Mouse (Mus musculus) embryonic facial prominence, embryonic 10.5 days (tissue): ENCODE measurements at regions not wholly inside any gene's neighbourhood (a gene's known extent, or its start where the extent isn't known, plus 50 kb on each side); places are given as distances from the start of the nearest gene placed in this dataset.

ENCODE experiments used
- DNase-seq: peaks from one replicate; pipeline ENCODE4 v3.0.0-alpha.2; 2017; ENCODE audit warnings: low spot score
- H3K27ac ChIP-seq: fragments of 300-500 bp; sonication (generic); replicated peaks from 2 replicates; pipeline ENCODE4 v1.5.1; 2016; ENCODE audit warnings: mild to moderate bottlenecking
- H3K27me3 ChIP-seq: fragments of 300-500 bp; sonication (generic); replicated peaks from 2 replicates; pipeline ENCODE4 v1.6.1; 2016; ENCODE audit warnings: low read depth, mild to moderate bottlenecking; ENCODE audit not compliant: poor library complexity, severe bottlenecking
- H3K36me3 ChIP-seq: fragments of 300-500 bp; sonication (generic); replicated peaks from 2 replicates; pipeline ENCODE4 v1.6.1; 2016; ENCODE audit warnings: mild to moderate bottlenecking, moderate library complexity
- H3K4me1 ChIP-seq: fragments of 300-500 bp; sonication (generic); 2 replicates; pipeline ENCODE4 v1.6.1; 2016
- H3K4me3 ChIP-seq: fragments of 300-500 bp; sonication (generic); 2 replicates; pipeline ENCODE4 v1.5.1; 2016; ENCODE audit warnings: mild to moderate bottlenecking, moderate library complexity
- H3K9me3 ChIP-seq: fragments of 300-500 bp; sonication (generic); 2 replicates; pipeline ENCODE4 v1.6.1; 2016; ENCODE audit warnings: mild to moderate bottlenecking
- WGBS: fragments of 180-500 bp; shearing (Covaris S2); methylation state at CpG from one replicate; pipeline ENCODE4 v1.1.7; 2016; 5-methylcytosine and 5-hydroxymethylcytosine counted together

GRCm38 (mm10) chr1:154255971-154256370 is 55.0 kb downstream of the Zfp648 start:
- 82% methylated on average over 1 of the region's 1 CpGs for WGBS
- Histone ChIP-seq H3K27me3 (no peaks in the 10 kb centered on the region), H3K36me3 (no peaks in the 10 kb centered on the region), H3K9me3 (no peaks in the 10 kb centered on the region), H3K4me1 (0 out of 2 replicates have a peak, but pooled peaks cover 4% of the 10 kb centered on the region), H3K4me3 (no peak overlapping the region), H3K27ac (no peak overlapping the region)
- DNase-seq, result no peak

- Histone ChIP-seq H3K9me3 (no peaks in the 10 kb centered on the region), H3K27me3 (no peaks in the 10 kb centered on the region), H3K36me3 (no peaks in the 10 kb centered on the region), H3K27ac (no peak overlapping the region), H3K4me3 (no peak overlapping the region), H3K4me1 (0 out of 2 replicates have a peak, but pooled peaks cover 4% of the 10 kb centered on the region)
- no peak for DNase-seq
- 87% methylated on average over 15 of the region's 15 CpGs for WGBS
Measured at GRCm38 (mm10) chr1:154256811-154257210, 55.8 kb downstream of the Zfp648 start.

- 85% methylated on average over 3 of the region's 3 CpGs for WGBS
- Histone ChIP-seq H3K36me3 (no peaks in the 10 kb centered on the region), H3K27ac (no peak overlapping the region), H3K4me3 (no peak overlapping the region), H3K4me1 (0 out of 2 replicates have a peak, but pooled peaks cover 4% of the 10 kb centered on the region), H3K9me3 (no peaks in the 10 kb centered on the region), H3K27me3 (no peaks in the 10 kb centered on the region)
- no peak for DNase-seq
Measured at GRCm38 (mm10) chr1:154258511-154258910, 57.5 kb downstream of the Zfp648 start.

- Histone ChIP-seq H3K27ac (no peak overlapping the region), H3K36me3 (no peaks in the 10 kb centered on the region), H3K4me1 (0 out of 2 replicates have a peak, but pooled peaks cover 4% of the 10 kb centered on the region), H3K9me3 (no peaks in the 10 kb centered on the region), H3K4me3 (no peak overlapping the region), H3K27me3 (no peaks in the 10 kb centered on the region)
- 90% methylated on average over 5 of the region's 5 CpGs for WGBS
- no peak for DNase-seq
Measured at GRCm38 (mm10) chr1:154260393-154260792, 59.4 kb downstream of the Zfp648 start.

GRCm38 (mm10) chr1:154281438-154281837 is 80.5 kb downstream of the Zfp648 start:
- no peaks in the 10 kb centered on the region for H3K27me3 ChIP-seq
- H3K36me3 ChIP-seq, result no peaks in the 10 kb centered on the region
- peak; percentile 68 for DNase-seq
- H3K4me1 ChIP-seq, result no peaks in the 10 kb centered on the region
- no peaks in the 10 kb centered on the region for H3K9me3 ChIP-seq
- no peak overlapping the region for H3K4me3 ChIP-seq
- H3K27ac ChIP-seq, result no peak overlapping the region
- WGBS, result 19% methylated on average over 8 of the region's 8 CpGs

GRCm38 (mm10) chr1:154286080-154286479 is 85.1 kb downstream of the Zfp648 start:
- Histone ChIP-seq H3K4me3 (no peak overlapping the region), H3K27ac (no peak overlapping the region), H3K36me3 (no peaks in the 10 kb centered on the region), H3K9me3 (no peaks in the 10 kb centered on the region), H3K27me3 (no peaks in the 10 kb centered on the region), H3K4me1 (no peaks in the 10 kb centered on the region)
- 89% methylated on average over 4 of the region's 4 CpGs for WGBS
- DNase-seq, result no peak

- H3K4me1 ChIP-seq, result no peaks in the 10 kb centered on the region
- H3K36me3 ChIP-seq, result no peaks in the 10 kb centered on the region
- 64% methylated on average over 4 of the region's 4 CpGs for WGBS
- no peak for DNase-seq
- H3K27ac ChIP-seq, result no peak overlapping the region
- H3K27me3 ChIP-seq, result no peaks in the 10 kb centered on the region
- no peak overlapping the region for H3K4me3 ChIP-seq
- H3K9me3 ChIP-seq, result no peaks in the 10 kb centered on the region
Measured at GRCm38 (mm10) chr1:154292729-154293128, 91.7 kb downstream of the Zfp648 start.

GRCm38 (mm10) chr1:154296080-154296479 is 95.1 kb downstream of the Zfp648 start:
- DNase-seq, result no peak
- WGBS, result 87% methylated on average over 8 of the region's 8 CpGs
- no peaks in the 10 kb centered on the region for H3K4me1 ChIP-seq

GRCm38 (mm10) chr1:154299866-154300265 is 98.9 kb downstream of the Zfp648 start:
- H3K4me3 ChIP-seq, result no peak overlapping the region
- no peaks in the 10 kb centered on the region for H3K36me3 ChIP-seq
- H3K4me1 ChIP-seq, result no peaks in the 10 kb centered on the region
- H3K27ac ChIP-seq, result no peak overlapping the region
- no peaks in the 10 kb centered on the region for H3K27me3 ChIP-seq
- no peaks in the 10 kb centered on the region for H3K9me3 ChIP-seq
- WGBS, result 81% methylated on average over 4 of the region's 4 CpGs
- DNase-seq, result no peak

More at GRCm38 (mm10) chr1:154296080-154296479, 95.1 kb downstream of the Zfp648 start:
- no peaks in the 10 kb centered on the region for H3K36me3 ChIP-seq
- H3K9me3 ChIP-seq, result no peaks in the 10 kb centered on the region
- H3K4me3 ChIP-seq, result no peak overlapping the region
- H3K27me3 ChIP-seq, result no peaks in the 10 kb centered on the region
- no peak overlapping the region for H3K27ac ChIP-seq

GRCm38 (mm10) chr1:154309650-154310049 is 108.7 kb downstream of the Zfp648 start:
- 63% methylated on average over 2 of the region's 2 CpGs for WGBS
- no peaks in the 10 kb centered on the region for H3K4me1 ChIP-seq
- no peaks in the 10 kb centered on the region for H3K9me3 ChIP-seq
- no peak overlapping the region for H3K4me3 ChIP-seq
- no peaks in the 10 kb centered on the region for H3K36me3 ChIP-seq
- no peaks in the 10 kb centered on the region for H3K27me3 ChIP-seq
- DNase-seq, result no peak
- H3K27ac ChIP-seq, result no peak overlapping the region
